Mouse (Mus musculus) G1E (cell line): ENCODE measurements at regions not wholly inside any gene's neighbourhood (a gene's known extent, or its start where the extent isn't known, plus 50 kb on each side); places are given as distances from the start of the nearest gene placed in this dataset.

ENCODE experiments used
- ATAC-seq: 2 replicates; pipeline ENCODE4 v1.8.0; 2016; ENCODE audit warnings: mild to moderate bottlenecking; ENCODE audit not compliant: insufficient number of reproducible peaks, poor library complexity, low FRiP score, severe bottlenecking; ENCODE audit errors: extremely low read depth
- DNase-seq: peaks from one replicate; pipeline ENCODE4 v3.0.0; 2012; ENCODE audit warnings: low spot score
- H3K27me3 ChIP-seq: 2 replicates; pipeline ENCODE4 v1.6.1; 2012; ENCODE audit warnings: mild to moderate bottlenecking, low read length, inconsistent platforms; ENCODE audit not compliant: insufficient read depth
- H3K36me3 ChIP-seq: replicated peaks from 2 replicates; pipeline ENCODE3; 2012; ENCODE audit warnings: mild to moderate bottlenecking, inconsistent platforms
- H3K4me1 ChIP-seq: 2 replicates; pipeline ENCODE4 v1.6.1; 2012; ENCODE audit warnings: low read depth, low read length, inconsistent platforms, mixed read lengths; ENCODE audit not compliant: insufficient read depth
- H3K4me3 ChIP-seq: 2 replicates; pipeline ENCODE4 v1.5.1; 2012; ENCODE audit warnings: low read depth, mild to moderate bottlenecking, inconsistent platforms, low read length, moderate library complexity, mixed read lengths
- H3K9me3 ChIP-seq: replicated peaks from 2 replicates; pipeline ENCODE4 v1.6.1; 2012; ENCODE audit warnings: inconsistent platforms
- CTCF ChIP-seq: IDR thresholded peaks from 2 replicates; pipeline ENCODE4 v1.5.1; 2012; ENCODE audit warnings: low read depth, low read length, inconsistent platforms, mixed read lengths
- GATA1 ChIP-seq: IDR thresholded peaks from 2 replicates; pipeline ENCODE4 v1.6.1; 2012; ENCODE audit warnings: borderline replicate concordance, low read length, inconsistent platforms, mixed read lengths
- GATA2 ChIP-seq: IDR thresholded peaks from 2 replicates; pipeline ENCODE4 v1.6.1; 2012; ENCODE audit warnings: low read depth, low read length, inconsistent platforms, borderline replicate concordance
- POLR2AphosphoS5 ChIP-seq: IDR thresholded peaks from 2 replicates; pipeline ENCODE4 v1.6.1; 2012; ENCODE audit warnings: low read depth, low read length, inconsistent platforms; ENCODE audit not compliant: insufficient replicate concordance
- TAL1 ChIP-seq: conservative IDR thresholded peaks from 2 replicates; pipeline ENCODE4 v1.6.1; 2012; ENCODE audit warnings: low read depth, low read length, inconsistent platforms, mixed read lengths

- H3K4me3 ChIP-seq, result no peak overlapping the region
- TF ChIP-seq CTCF (no peak), TAL1 (no peak), GATA2 (no peak), POLR2AphosphoS5 (no peak), GATA1 (no peak)
- no peaks in the 10 kb centered on the region for H3K27me3 ChIP-seq
- ATAC-seq (no peak), DNase-seq (no peak)
- no peaks in the 10 kb centered on the region for H3K36me3 ChIP-seq
- no peaks in the 10 kb centered on the region for H3K4me1 ChIP-seq
- H3K9me3 ChIP-seq, result peaks cover 63% of the 10 kb centered on the region
Observed at GRCm38 (mm10) chr6:143487003-143487402, 320.0 kb downstream of the Etnk1 start.

DNA sequence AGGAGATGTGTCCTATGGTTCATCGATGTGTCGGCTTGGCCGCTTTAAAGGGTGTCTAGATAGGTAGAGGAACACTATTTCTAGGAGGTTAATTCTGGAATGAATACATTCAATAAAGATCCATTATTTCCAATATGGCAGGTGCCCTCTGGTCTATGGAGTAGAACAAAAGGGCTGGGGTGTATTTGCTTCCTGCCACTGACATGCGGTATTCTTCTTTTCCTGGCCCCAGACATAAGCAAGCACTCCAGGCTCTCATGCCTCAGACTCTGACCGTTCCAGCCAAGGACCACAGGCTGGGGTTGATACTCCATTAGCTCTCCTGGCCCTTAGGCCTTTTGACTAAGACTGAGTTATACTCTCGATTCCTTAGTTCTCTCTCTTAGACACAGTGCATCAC, 323.0 kb downstream of the Etnk1 start:
- Histone ChIP-seq H3K9me3 (peaks cover 74% of the 10 kb centered on the region), H3K4me1 (no peaks in the 10 kb centered on the region), H3K27me3 (no peaks in the 10 kb centered on the region), H3K4me3 (no peak overlapping the region), H3K36me3 (no peaks in the 10 kb centered on the region)
- TF ChIP-seq TAL1 (no peak), GATA2 (no peak), POLR2AphosphoS5 (no peak), GATA1 (no peak), CTCF (no peak)
- ATAC-seq (no peak), DNase-seq (no peak)

- no peak for ATAC-seq
Observed at GRCm38 (mm10) chr6:143491380-143491779, 324.4 kb downstream of the Etnk1 start.

GRCm38 (mm10) chr6:143493543-143493942, 326.5 kb downstream of the Etnk1 start:
- H3K9me3 ChIP-seq, result peaks cover 69% of the 10 kb centered on the region
- no peaks in the 10 kb centered on the region for H3K36me3 ChIP-seq
- H3K4me3 ChIP-seq, result no peak overlapping the region
- no peaks in the 10 kb centered on the region for H3K27me3 ChIP-seq
- TF ChIP-seq GATA2 (no peak), TAL1 (no peak), GATA1 (no peak), CTCF (no peak), POLR2AphosphoS5 (no peak)
- DNase-seq (no peak), ATAC-seq (no peak)
- H3K4me1 ChIP-seq, result no peaks in the 10 kb centered on the region

More at GRCm38 (mm10) chr6:143491380-143491779, 324.4 kb downstream of the Etnk1 start:
- DNase-seq, result no peak
- Histone ChIP-seq H3K36me3 (no peaks in the 10 kb centered on the region), H3K27me3 (no peaks in the 10 kb centered on the region), H3K4me3 (no peak overlapping the region), H3K4me1 (no peaks in the 10 kb centered on the region), H3K9me3 (peaks cover 69% of the 10 kb centered on the region)
- TF ChIP-seq POLR2AphosphoS5 (no peak), TAL1 (no peak), GATA2 (no peak), GATA1 (no peak), CTCF (no peak)

DNA sequence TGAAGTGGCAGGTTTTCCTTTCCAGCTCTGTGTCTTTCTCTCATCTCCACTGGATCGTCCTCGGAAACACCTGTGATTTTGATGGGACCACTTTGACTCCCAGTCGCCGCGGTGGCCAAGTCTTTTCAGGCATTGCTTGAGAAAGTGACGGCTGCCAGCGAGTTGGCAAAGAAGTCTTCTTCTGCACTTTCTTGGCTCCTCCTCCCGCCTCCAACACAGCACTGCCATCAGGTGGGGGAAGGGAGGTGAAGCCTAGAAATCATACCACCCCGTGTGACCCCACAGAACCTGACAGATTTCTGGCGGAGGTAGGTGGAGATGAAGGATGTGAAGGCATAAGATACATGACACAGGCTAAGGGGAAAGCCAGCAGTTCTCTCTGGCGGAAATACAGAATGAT, 327.3 kb downstream of the Etnk1 start:
- TF ChIP-seq CTCF, result no peak
- no peak for TF ChIP-seq GATA1
- no peak for TF ChIP-seq POLR2AphosphoS5
- no peak for TF ChIP-seq TAL1
- TF ChIP-seq GATA2, result no peak
- H3K27me3 ChIP-seq, result no peaks in the 10 kb centered on the region
- H3K9me3 ChIP-seq, result peaks cover 71% of the 10 kb centered on the region
- no peak for ATAC-seq
- no peaks in the 10 kb centered on the region for H3K36me3 ChIP-seq
- DNase-seq, result no peak
- H3K4me1 ChIP-seq, result no peaks in the 10 kb centered on the region
- H3K4me3 ChIP-seq, result no peak overlapping the region

DNA sequence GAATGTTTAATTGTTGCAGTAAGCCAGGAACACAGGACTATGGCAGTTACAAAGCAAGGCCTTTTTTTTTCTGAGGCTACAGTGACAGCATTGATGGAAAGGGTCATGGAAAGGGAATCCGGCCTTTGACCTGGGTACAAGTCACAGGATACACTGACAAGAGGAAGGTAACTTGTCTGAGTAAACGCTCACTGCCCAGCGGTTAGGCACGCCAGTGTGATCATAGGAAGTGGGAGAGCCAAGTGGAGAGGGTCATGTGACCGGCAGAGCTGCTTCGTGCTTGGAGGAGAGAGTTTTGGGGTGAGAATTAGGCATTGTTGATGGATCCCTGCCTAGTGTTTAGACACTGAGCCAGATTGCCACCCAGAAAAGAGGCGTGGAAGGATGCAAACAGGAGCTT, 327.9 kb downstream of the Etnk1 start:
- Histone ChIP-seq H3K27me3 (no peaks in the 10 kb centered on the region), H3K4me1 (no peaks in the 10 kb centered on the region), H3K9me3 (peaks cover 69% of the 10 kb centered on the region), H3K36me3 (no peaks in the 10 kb centered on the region), H3K4me3 (no peak overlapping the region)
- DNase-seq (no peak), ATAC-seq (no peak)
- TF ChIP-seq TAL1, result no peak
- TF ChIP-seq CTCF, result no peak
- TF ChIP-seq GATA1, result no peak
- TF ChIP-seq POLR2AphosphoS5, result no peak
- no peak for TF ChIP-seq GATA2

- peaks cover 73% of the 10 kb centered on the region for H3K9me3 ChIP-seq
- no peak for TF ChIP-seq CTCF
- TF ChIP-seq GATA1, result no peak
- TF ChIP-seq POLR2AphosphoS5, result no peak
- TF ChIP-seq TAL1, result no peak
- no peak for TF ChIP-seq GATA2
- H3K36me3 ChIP-seq, result no peaks in the 10 kb centered on the region
- ATAC-seq (no peak), DNase-seq (no peak)
- no peak overlapping the region for H3K4me3 ChIP-seq
- H3K27me3 ChIP-seq, result no peaks in the 10 kb centered on the region
- H3K4me1 ChIP-seq, result no peaks in the 10 kb centered on the region
Observed at GRCm38 (mm10) chr6:143498764-143499163, 331.7 kb downstream of the Etnk1 start.
